Mouse (Mus musculus) frontal cortex, postnatal 14 days (tissue): ENCODE results near the gene Ptprh.

ENCODE experiments used
- DNase-seq, 2 experiments: peaks; one replicate each; pipeline ENCODE4 v3.0.0; 2022; ENCODE audit warnings: low spot score in 2 of 2

The Ptprh gene

DNA sequence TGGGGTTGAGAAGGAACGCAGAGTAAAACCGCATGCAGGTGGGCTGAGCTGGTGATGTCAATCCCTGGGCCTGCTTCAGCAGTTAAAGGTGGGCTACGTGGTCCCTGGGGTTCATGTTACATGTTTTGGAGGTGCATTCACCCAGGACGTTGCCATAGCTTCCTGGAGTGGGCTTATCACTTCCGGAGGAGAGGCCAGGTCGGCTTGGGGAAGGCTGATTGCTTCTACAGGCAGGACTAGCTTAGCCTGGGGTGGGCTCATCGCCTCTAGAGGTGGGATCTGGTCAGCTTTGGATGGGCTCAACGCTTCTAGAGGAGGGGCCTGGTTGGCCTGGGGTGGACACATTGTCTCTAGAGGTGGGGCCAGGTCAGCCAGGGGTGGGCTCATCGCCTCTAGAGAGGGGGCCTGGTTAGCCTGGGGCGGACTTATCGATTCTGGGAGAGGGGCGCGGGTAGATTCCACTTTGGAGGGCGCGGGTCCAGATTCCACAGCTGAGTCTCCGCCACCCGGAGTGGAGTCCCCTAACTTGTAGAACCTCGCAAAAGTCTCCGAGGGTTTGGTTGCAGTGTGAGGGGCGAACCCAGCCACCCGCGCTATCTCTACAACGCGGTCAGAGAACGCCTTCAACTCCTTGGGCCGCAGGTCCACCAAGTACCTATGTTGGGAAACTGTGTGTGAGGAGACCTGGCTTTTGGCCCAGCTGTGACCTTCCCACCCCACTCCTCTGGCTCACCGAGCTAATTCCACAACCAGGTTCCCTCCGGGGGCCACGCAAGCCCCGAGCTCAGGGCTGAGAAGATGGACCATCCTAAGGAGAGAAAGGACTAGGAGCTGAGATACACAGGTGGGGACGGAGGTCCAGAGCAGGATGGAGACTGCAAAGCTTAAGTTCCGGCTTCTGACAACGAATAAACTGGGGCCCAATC, 80.4 kb downstream of the Ptprh start:
- no peak for DNase-seq

DNA sequence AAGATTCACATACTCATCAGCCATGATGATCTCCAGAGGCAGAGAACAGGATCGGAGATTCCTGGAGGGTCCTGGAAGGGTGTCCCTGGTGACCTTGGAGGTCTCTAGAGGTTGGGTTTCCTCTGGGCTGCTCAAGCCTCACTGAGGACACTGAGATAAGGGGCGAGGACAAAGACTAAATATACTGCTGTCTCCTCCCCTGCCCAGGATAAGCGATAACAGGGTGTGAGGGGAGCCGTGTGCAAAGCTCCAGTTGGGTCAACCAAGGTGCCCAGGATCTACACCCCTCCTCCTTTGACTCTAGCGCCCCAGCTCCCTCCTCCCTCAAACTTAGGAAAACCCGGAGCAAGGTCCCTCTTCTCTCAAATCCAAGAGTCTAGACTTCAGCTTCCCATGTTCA, 81.5 kb downstream of the Ptprh start:
- DNase-seq, result no peak

DNA sequence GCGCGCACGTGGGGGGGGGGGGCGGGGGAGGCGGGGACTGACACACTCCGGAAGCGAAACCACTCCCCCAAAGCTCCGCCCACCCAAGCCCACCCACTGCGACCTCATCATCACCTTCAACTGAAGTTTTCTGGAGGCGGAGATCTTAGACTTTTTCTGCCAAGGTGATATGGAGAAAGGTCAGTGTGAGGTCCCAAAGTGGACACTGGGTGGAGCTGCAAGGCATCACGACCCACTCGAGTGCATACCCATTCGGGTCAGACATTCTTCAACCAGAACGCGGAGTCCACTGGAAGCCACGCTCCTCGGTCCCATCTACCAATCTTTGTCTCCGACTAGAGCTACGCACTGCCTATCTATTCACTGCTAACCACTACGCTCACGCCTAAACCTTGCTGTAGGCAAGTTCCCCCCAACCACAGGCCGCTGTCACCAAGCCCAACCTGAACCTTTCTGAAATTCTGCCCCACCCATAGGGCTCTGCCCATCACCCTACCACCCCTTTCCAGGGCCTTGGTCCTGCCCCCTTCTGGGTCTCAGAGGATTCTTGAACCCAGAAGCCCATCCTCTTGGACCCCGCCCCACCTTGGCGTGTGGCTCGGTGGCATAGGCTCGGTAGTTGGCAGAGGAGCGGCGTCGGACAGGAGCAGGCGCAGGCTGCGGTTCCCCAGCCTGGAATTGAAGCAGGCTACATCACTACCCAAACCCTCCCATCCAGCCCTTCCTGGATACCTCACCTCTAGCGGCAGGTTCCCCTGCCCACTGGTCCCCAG, 82.4 kb downstream of the Ptprh start:
- no peak for DNase-seq

DNA sequence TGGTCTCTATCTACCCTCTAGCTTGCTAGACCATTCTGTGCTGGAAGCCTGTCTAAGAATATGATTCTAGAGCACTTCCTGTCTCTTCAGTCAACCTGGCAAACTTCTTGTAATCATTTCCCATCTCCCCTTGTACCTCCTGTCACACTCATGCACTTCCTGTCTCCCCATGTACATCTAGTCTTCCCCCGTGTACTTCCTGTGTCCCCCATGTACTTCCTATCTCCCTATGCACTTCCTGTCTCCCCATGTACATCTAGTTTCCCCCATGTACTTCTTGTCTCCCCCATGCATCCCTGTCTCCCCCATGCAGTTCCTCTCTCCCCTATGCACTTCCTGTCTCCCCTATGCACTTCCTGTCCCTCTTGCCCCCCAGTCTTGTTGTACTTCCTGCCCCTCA, 85.4 kb downstream of the Ptprh start:
- DNase-seq, result no peak

DNA sequence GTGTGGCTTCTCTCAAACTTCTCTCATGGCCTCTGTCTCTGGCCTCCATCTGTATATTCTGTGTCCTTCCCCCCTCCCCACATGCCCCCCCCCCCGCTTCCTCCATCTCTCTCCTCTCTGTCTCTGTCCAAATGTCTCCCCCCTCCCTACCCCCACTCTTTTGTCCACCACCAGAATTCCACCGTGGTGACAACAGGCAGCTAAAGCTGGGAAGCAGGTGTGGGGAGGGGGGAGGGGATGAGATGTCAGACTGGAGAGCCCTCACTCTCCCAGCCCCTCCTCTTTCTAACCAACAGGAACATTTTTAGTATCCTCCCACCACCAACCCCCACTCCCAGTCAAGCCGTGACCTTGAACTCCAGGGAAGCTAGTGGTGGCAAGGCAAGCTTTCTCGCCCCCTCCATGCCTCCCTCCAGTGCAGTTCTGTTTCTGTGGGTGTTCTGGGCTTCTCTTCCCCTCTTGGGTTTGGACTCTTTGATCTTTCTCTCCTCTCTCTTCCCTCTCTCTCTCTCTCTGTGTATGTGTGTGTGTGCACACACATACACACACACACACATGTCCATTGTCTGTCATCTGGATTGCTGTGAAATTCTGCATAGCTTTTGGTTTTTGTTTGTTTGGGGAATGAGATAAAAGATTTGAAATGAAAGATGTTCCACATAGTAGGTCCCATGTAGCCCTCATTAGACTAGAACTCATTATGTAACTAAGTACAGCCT, 87.3 kb downstream of the Ptprh start, which contains the start of gene Tnnt1:
Gene Tnnt1 (minus strand): TSS at position 51 of the 719 bp plus-strand sequence.
- no peak for DNase-seq

DNA sequence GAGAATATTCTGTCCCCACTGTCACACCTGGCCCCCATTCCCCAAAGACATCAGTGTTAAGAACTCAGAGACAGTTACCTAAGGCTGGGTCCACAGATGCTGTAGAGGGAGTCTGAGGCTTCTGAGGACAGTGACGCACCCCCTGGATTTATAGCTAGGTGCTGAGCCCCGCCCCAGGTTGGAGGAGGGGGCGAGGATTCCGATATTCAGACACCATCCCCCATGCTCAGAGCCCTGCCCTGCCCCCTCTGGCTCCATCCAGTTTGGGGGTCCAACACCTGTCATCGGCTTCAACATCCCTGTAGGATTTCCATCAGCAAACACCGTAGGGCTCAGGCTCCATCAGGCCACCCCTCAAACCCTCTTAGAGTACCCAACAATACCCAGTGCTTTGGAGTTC, 88.0 kb downstream of the Ptprh start:
- no peak for DNase-seq

DNA sequence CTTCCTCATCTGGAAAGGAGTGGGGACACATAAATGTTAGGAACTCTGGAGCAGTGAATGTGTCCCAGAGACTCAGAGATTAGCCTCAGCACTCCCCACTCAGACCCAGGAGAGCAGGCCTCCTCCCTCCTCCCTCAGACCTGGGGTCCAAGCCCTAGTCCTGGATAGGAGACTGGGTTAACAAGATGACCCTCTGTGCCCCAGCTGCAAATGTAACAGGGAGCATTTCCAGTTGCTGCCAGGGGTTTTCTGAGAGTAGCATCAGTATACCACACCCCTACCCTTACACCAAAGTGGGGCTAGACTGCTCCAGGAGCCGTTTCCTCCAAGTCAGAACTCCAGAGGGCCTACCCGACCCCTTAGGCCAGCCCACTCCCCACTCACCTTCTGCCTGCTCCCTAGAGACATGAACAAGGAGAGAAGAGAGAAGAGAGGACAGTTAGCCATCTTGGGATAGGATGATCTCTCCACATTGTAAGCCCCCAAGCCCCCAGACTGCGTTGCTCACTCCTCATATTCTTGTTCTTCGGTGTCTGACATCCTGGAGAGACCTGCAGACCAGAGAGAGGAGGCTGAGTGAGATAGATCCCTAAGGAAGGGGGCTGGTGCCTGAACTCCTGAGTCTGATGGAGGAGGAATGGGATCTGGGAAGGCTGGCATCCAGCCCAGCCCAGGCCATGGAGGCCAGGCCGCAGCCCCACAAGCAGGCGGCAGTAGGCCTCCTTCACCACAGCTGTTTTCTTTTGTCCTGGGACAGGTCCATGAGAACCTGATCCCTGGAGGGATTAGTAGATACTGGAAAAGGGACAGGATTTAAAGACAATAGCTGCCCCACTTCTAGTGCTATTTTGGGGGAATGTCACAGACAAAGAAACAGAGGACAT, 89.8 kb downstream of the Ptprh start:
- no peak for DNase-seq

DNA sequence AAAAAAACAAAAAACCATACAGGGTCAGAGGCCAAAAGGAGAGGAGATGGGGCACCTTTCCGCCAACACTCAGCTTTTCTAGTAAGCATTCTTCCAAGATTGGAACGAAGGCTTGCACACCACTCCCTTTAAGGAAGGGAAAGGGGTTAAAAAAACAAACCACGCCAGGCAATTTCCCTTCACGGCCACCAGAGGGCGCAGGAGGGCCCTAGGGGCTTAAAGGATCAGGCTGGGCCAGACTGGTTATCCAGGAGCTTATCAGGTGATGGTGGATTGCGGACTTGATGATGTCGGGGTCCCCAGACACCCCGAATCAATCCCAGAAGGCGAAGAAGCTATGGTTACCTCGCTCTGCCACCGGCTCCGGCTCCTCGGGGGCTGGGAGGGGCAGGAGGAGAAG, 90.6 kb downstream of the Ptprh start:
- DNase-seq, result no peak

DNA sequence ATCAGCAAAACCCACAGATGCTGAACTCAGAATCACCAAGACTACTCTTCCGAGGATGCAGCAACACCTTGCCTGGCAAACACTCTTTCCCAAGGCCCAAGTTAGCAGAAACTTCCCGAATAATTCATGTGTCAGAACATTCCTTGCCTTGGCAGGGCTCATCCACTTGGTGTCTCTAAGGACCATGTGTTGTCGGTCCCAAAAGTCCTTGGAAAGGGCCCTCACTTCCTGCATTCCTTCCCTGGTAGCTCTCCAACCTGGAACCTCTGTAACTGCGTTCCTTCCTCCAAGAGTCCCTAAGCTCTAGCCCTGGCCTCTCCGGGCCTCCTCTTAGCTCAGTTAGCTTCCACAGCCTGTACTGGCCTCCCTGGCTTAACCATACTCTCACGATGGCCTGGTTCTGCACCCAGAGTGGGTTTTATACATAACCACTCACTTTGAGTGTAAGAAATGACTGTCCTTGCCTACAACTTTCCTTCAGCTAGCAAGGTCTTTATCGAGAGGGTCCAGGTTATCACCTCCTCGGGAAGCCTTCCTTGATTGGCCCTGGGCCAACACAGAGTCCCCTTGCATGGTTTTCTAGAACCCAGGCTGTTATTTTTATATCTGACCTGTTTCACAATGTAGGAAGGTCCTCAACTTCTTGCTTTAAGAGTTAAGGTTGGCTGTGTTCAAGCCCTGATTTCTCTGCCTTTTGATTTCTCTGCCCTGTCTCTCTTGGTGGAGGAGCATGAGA, 92.2 kb downstream of the Ptprh start:
- no peak for DNase-seq

DNA sequence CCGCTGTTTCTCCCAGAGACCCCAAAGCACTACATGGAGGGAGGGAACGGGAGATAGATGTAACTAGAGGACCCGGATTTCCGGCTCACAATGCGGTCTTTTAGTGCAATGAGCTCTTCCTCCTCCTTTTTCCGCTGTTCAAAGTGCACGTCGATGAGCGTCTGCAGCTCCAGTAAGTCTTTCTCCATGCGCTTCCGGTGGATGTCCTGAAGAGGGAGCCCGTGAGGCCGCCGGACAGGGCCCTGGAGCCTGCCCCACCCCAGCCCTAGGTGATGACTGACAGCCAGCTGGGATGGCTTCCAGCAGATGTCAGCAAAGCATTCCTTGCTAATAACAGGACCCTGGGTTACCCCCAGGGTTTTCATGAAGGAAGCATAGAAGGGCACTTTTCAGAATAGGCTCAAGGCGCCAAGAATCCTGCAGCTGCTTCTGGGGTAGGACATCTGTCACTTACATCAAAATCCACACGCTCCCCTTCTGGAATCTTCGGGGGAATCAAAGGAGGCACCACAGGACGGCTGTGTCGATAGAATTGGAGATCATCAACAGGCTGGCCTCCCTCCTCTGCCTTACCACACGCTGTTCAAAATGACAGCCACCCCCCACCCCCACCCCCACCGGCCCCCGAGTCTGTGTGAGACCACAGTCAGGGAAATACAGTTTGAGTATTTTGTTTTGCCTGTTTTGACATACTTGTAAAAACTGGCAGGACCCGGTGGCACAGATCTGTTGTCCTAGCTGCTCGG, 93.8 kb downstream of the Ptprh start:
- no peak for DNase-seq

DNA sequence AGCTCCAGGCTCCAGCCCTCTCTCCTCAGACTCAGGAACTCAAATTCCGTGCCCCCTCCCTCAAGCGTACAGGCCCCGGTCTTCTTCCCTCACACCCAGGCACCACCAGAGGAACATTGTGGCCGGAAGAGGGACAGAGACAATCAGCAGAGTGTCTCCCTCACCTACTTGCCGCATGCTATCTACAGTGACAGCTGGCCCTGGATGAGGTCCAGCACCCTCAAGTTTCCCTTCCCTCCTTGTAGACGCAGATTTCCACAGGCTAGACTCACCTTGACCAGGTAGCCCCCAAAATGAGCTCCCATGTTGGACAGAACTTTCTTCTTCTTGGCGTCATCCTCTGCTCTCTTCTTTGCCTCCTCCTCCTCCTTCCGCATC, 95.1 kb downstream of the Ptprh start:
- no peak for DNase-seq

DNA sequence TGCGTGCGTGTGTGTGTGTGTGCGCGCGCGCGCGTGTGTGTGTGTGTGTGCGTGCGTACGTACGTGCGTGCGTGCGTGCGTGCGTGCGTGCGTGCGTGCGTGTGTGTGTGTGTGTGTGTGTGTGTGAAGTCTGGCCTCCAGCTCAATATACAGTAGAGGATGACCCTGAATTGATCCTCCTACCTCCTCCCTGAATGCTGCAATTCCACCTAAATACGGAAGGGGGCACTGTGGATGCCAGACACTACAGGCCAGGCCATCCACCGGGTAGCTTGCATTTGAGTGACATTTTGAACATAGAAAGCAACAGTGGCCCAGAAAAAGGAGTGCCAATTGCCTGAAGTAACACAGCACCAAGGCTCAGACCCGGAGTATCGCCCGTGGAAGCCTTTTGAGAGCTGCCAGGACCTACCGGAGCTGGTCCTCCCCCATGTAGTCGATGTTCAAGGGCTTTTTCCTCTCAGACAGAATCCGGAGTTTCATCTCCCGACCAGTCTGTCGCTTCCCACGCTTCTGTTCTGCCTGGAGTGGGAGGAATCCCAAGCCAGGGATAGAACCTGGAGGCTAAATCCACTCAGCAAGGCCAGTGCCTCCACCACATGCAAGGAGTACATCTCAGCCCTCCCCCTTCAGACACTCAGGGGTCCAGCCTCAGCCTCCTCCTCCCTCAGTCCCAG, 95.6 kb downstream of the Ptprh start:
- DNase-seq, result no peak

DNA sequence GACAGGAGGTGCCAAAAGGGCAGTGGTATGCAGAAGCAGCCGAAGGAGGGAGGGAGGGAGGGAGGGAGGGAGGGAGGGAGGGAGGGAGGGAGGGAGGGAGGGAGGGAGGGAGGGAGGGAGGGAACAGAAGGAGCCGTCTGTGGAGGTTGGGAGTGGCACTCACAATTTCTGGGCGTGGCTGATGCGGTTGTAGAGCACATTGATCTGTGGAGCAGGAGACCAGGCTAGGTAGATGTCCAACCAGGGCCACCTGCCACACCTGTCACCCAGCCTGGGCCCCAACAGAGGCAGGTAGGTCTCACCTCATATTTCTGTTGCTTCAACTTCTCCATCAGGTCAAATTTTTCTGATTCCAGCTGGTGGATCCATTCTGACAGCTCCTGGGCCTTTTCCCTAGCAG, 96.6 kb downstream of the Ptprh start:
- no peak for DNase-seq

DNA sequence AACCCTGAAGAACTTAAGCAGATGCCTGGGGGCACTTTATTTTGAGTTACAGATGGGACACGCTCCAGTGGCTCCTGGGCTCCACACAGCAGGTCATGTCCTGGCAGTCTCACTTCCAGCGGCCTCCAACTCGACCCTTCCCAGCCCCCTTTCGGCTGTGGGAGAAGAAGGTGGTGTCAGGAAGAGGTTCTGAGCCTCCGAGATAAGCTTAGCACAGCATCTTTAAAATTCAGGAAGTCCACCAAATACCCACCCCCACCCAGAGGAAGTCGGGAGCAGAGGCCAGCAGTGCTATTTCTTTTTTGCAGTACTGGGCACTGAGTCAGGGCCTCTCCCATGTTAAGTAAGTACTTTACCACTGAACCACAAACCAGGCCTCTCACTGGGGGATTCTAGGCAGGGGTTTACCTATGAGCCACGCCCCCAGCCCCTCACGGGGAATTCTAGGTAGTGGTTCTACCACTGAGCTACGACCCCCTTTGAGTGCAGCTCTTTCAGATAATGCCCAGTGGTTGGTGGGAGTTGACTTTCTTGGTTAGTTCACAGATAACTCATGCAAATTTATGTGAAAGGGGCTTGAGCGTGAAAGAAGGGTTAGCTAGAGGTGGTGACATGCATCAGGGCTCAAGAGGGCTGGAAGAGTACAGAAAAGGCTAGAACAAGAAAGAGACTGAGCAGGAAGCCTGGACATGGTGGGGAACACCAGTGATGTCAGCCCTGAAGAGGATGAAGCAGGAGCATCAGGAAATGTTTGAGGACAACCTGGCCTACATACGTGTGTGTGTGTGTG, 99.0 kb downstream of the Ptprh start:
- no peak for DNase-seq

DNA sequence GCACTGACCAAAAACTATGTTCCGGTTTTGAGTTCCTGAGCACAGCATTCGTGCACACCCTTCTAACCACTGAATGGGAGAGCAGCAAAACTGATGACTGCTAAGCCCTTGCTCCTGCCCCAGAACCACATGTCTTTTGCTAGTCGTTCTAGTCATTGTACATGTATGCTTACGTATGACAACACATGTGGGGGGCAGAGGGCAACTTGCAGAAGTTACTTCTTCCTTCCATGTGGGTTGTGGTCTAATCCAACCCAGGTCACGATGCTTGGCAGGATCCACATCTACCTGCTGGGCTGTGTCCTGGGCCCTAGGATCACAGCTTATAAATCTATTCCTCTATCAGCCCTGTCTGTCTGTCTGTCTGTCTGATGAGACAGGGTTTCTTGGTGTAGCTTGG, 100.0 kb downstream of the Ptprh start:
- no peak for DNase-seq

DNA sequence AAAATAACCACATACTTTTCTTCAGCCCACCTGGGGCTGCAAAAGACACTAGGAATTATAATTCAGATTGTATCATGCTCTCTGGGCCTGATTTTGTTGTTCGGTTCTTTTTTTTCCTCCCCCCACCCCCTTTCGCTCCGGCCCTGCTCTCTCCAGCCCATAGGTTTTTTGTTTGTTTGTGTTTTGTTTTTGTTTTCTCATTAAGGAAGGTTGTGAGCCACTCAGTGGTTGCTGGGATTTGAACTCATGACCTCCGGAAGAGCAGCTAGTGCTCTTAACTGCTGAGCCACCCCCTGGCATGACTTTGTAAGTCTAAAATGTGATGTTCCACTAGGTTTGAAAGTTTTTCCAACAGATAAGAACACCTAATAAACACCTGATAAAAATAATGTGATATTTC, 100.7 kb downstream of the Ptprh start:
- no peak for DNase-seq

DNA sequence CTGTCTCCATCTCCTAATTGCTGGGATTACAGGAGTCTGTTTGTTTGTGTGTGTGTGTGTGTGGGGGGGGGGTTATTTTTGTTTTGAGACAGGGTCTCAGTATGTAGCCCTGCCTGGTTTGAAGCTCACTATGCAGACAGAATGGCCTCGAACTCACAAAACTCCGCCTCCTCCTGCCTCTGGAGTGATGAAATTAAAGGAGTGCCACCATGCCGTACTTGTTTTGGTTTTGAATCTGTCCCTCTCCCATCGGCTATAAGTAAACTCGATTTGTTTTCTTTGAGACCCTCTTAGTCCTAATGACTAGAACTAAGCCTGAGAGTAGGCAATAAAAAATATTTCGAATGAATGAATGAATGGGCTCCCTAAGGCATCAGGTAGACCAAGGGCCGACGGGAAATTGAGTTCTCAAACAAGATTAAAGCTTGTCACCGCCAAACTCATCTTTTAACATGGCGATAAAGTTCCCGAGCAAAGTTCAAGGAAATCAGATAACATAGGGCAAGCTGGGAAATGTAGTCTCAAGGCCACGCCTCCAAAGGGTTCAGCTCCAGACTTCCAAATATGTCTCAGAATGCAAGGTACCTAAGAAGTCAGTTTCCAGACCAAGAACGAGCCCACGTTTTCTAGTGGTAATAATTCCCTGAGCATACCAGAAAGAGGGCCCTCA, 101.3 kb downstream of the Ptprh start:
- peak in 1 of 2 experiments; percentile 37 for DNase-seq
